ENCODE assay signal across 7 mouse cellular contexts in genomic region chr19:9978431-9978951, GRCm38 (mm10). TPM values are rescaled to one million over a fixed set of nuclear protein-coding genes. Genes with fewer than 3 reads are reported as not detected.
DNase-seq lines count a peak whose midpoint lies in the region; TF ChIP-seq lines count a peak whose summit lies in the region.

No protein-coding gene starts in this region.

- TF ChIP-seq CTCF in testis, adult 2 months (IDR thresholded peaks at IDR 0.05; ENCODE audit: control insufficient read depth, insufficient read depth, insufficient replicate concordance, low read depth, low read length): no peak

- DNase-seq in 3T3-L1 (ENCODE audit: low read depth, low spot score): peak; percentile 97
- peak; percentile 89 for DNase-seq in ES-CJ7 (ENCODE audit: low read depth, low spot score)
- peak; percentile 55 for DNase-seq in cerebellum, adult 9-11 months
- peak; percentile 92 for DNase-seq in heart, embryonic 10.5 days (ENCODE audit: low spot score)
- DNase-seq in layer of hippocampus, postnatal 10 days (ENCODE audit: low spot score in 2 of 2): peak; percentile 81 to 84
- DNase-seq in lung, postnatal 36 days: peak; percentile 92

- no peak overlapping the region for H3K4me3 ChIP-seq in heart, embryonic 10.5 days
- no peak overlapping the region for H3K4me3 ChIP-seq in testis, adult 2 months (ENCODE audit: control insufficient read depth, low read depth, low read length)

- peak overlapping the region; percentile 80 for H3K27ac ChIP-seq in heart, embryonic 10.5 days
- H3K27ac ChIP-seq in testis, adult 2 months (ENCODE audit: control insufficient read depth, insufficient read depth, low read depth, low read length): peak overlapping the region; percentile 65

- H3K36me3 ChIP-seq in heart, embryonic 10.5 days: no peaks in the 10 kb centered on the region
- no peaks in the 10 kb centered on the region for H3K36me3 ChIP-seq in testis, adult 2 months (ENCODE audit: control insufficient read depth, insufficient read depth, low read length)

- 38% methylated on average over 5 of the region's 5 CpGs for WGBS in heart, embryonic 10.5 days

- TF ChIP-seq POLR2A in testis, adult 2 months (IDR thresholded peaks at IDR 0.05; ENCODE audit: control insufficient read depth, low read depth, low read length): 0 out of 2 replicates have a peak, but pooled peaks have one; percentile 14

- H3K27me3 ChIP-seq in heart, embryonic 10.5 days (ENCODE audit: insufficient read depth, poor library complexity, severe bottlenecking): no peaks in the 10 kb centered on the region
- H3K27me3 ChIP-seq in testis, adult 2 months (ENCODE audit: control insufficient read depth, insufficient read depth, low read length): no peaks in the 10 kb centered on the region

- no peaks in the 10 kb centered on the region for H3K9me3 ChIP-seq in heart, embryonic 10.5 days

- H3K4me1 ChIP-seq in heart, embryonic 10.5 days: peaks cover 38% of the 10 kb centered on the region
- H3K4me1 ChIP-seq in testis, adult 2 months (ENCODE audit: control insufficient read depth, insufficient read depth, low read length): peaks cover 14% of the 10 kb centered on the region

RNA-seq across cellular contexts. Expression of gene Fth1, which starts 1.9 kb away (rescaled TPM):
- polyA plus RNA-seq in heart, embryonic 10.5 days (2016; fragmentation: Nextera tagmentation; extraction: Ambion mirVana): 1,706 and 1,823 TPM in 2 replicates
- 1,000 to 10,000 TPM; 2,066 to 2,109 TPM for total RNA-seq in layer of hippocampus, postnatal 10 days (2021)
- 268 and 313 TPM in 2 replicates for polyA plus RNA-seq in testis, adult 2 months (2012; rRNA removed)

RNA-seq across cellular contexts. Expression of gene Best1, which starts 22.9 kb away (rescaled TPM):
- 0.73 and 0.95 TPM in 2 replicates for polyA plus RNA-seq in heart, embryonic 10.5 days (2016; fragmentation: Nextera tagmentation; extraction: Ambion mirVana)
- total RNA-seq in layer of hippocampus, postnatal 10 days (2021): 1 to 10 TPM; 1.9 to 3.0 TPM
- polyA plus RNA-seq in testis, adult 2 months (2012; rRNA removed): 339 and 362 TPM in 2 replicates

RNA-seq across cellular contexts. Expression of gene Rab3il1, which starts 23.0 kb away (rescaled TPM):
- polyA plus RNA-seq in heart, embryonic 10.5 days (2016; fragmentation: Nextera tagmentation; extraction: Ambion mirVana): 51.5 and 57.6 TPM in 2 replicates
- total RNA-seq in layer of hippocampus, postnatal 10 days (2021): 10 to 100 TPM; 13.9 to 14.5 TPM
- polyA plus RNA-seq in testis, adult 2 months (2012; rRNA removed): 362 and 384 TPM in 2 replicates

Comparison
In these comparisons a context has a peak if more than half of its experiments do, and no peak if none do; other contexts are left out.
1. RNA of gene Best1, which starts 22.9 kb away (polyA plus RNA-seq): 339 to 362 TPM in testis, adult 2 months; 0.73 to 0.95 TPM in heart, embryonic 10.5 days; every median in the first group is over 100 times any median in the second.
2. Peak in every context shown above with its lines, with median percentiles within 50 percentile points of each other: DNase-seq.